ENCODE assay signal across 13 mouse cellular contexts in genomic region chr7:95004161-95004560, GRCm38 (mm10).
"Had no signal": no experiment of that assay in that cellular context is flagged by ENCODE, and none has a peak within 500 bp of the region (broad histone marks: within the 10 kb centered on the region; RNA-seq: fewer than 3 reads in every experiment).

No protein-coding gene starts in this region.

- DNase-seq: gastrocnemius, adult 2 months; gastrocnemius, postnatal 10 days; gastrocnemius, postnatal 25 days; heart, adult 18-20 months; heart, postnatal 10 days; heart, postnatal 4 days; kidney, adult 2 months; kidney, adult 9 months; kidney, postnatal 14 days; kidney, postnatal 36 days; layer of hippocampus, adult 9-11 months; layer of hippocampus, postnatal 36 days; left cerebral cortex, postnatal 4 days had no signal
